Mouse (Mus musculus): ENCODE measurements around the gene Lcor.

DNA sequence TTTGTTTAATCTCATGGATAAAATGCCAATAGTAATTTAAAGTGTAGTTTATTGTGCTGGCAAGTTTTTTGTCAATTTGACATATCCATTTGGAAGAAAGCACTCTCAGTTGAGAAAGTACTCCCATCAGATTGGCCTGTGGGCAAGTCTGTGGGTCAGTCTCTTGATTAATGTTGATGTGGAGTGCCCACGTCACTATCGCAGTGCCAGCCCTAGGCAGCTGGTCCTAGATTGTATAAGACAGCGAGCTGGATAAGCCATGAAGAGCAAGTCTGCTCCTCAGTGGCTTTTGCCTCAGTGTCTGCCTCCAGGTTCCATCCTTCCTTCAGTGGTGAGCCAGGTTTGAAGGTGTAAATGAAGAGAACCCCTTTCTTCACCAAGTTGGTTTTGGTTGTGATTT, 34.6 kb downstream of the Lcor start:
- TF ChIP-seq CTCF (IDR thresholded peaks at IDR 0.05; ENCODE audit: extremely low read depth, insufficient read depth, insufficient read length, insufficient replicate concordance) (no peak), POLR2A (IDR thresholded peaks at IDR 0.05; ENCODE audit: low read depth, low read length) (no peak)
